Mouse (Mus musculus) retina, postnatal 7 days (tissue): ENCODE measurements around the gene Pla2g12a.

Source experiments
- DNase-seq: peaks from one replicate; pipeline ENCODE4 v3.0.0-alpha.2; 2012; ENCODE audit warnings: low read depth, low spot score

Gene Pla2g12a

GRCm38 (mm10) chr3:129898886-129899285 lies 20.5 kb downstream of the Pla2g12a start:
- DNase-seq, result no peak

GRCm38 (mm10) chr3:129901271-129901809 lies 22.9 kb downstream of the Pla2g12a start, which contains the start of gene Casp6:
Gene Casp6 (plus strand): TSS chr3:129901425.
- DNase-seq, result no peak

DNA sequence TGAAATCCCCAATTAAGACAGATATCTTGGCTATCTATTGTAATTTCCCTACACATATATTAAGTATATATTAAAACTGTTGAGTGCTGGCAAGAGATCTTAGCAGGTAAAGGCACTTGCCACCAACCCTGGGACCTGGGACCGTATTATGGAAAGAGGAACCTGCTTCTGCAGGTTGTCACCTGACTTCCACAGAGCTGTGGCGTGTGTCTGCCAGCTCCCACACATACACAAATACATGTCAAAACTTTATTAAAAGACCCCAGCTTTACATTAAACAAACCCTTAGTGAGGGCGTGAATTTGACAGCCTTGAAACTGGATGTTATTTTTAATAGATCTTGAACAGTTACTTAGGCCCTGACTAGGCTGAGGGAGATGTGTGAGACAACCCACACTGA lies 25.0 kb downstream of the Pla2g12a start:
- DNase-seq, result no peak

DNA sequence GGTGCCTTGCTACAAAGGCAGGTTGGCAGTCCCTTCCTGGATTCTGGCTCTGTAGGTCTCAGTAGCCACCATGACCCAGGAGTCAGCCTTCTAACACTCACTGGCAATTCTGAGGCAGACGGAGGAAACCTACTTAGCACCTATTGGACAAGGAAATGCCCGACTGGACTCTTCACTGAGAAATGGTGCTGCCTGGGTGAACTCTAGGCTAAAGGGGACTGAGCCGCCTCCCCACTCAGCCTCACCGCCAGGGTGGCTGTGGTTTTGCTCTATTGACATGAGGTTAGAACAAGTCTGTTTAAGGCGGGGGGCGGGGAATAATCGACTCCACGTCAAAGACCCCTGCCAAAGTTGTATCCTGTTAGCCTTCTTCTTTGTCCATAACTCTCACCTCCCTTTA lies 25.5 kb downstream of the Pla2g12a start:
- no peak for DNase-seq

DNA sequence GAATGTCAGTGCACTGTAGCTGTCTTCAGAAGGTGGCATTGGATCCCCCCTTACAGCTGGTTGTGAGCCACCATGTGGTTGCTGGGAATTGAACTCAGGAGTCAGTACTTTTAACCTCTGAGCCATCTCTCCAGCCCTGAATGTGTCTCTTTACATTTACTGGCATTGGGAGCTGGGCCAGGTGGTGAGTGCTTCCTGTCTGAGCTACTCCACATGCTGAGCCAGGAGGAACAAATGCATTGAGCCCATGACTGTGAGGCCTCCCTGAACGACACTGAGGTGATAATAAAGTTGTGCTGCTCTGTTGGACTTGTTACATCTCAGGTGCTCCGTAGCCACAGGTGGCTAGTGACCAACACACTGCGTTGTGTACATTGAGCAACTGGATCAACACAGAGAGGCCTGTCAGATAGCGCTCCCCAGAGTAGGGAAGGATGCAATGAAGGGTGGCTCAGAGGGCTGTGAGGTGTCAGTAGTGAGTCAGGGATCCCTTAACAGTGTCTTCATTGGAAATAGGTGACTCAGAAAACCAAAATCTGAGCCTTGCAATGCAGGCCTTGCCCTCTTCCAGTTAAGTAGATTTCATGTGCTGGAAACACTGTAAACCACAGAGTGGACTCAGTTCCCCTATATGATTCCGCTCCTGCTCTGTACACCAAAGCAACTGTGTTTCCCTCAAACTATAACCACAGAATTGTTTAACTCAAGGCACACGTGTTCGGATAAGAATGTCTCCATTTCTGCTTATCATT lies 26.2 kb downstream of the Pla2g12a start:
- no peak for DNase-seq

- no peak for DNase-seq
These were observed 33.6 kb downstream of the Pla2g12a start for GRCm38 (mm10) chr3:129912025-129912424.

GRCm38 (mm10) chr3:129913241-129913640 lies 34.8 kb downstream of the Pla2g12a start:
- no peak for DNase-seq

DNA sequence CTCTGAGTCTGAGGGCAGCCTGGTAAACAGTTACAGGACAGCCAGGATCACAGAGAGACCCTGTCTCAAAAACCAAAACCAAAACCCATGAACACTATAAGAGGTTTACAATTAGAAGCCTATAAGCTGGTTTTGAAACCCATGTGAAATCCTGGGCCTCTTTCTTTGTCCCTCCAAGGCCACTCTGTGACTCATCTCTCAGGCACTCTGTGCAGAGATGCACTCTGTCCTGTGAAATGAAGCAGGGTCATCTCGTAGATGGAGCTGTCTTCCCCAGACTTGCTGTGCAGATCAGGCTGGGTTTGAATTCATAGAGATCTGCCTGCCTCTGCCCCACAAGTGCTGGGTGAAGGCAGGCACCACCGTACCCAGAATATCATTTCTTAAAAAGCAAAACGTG lies 39.0 kb downstream of the Pla2g12a start:
- no peak for DNase-seq

GRCm38 (mm10) chr3:129918434-129918833 lies 40.0 kb downstream of the Pla2g12a start:
- DNase-seq, result peak; percentile 46

GRCm38 (mm10) chr3:129923581-129923980 lies 45.2 kb downstream of the Pla2g12a start:
- no peak for DNase-seq

DNA sequence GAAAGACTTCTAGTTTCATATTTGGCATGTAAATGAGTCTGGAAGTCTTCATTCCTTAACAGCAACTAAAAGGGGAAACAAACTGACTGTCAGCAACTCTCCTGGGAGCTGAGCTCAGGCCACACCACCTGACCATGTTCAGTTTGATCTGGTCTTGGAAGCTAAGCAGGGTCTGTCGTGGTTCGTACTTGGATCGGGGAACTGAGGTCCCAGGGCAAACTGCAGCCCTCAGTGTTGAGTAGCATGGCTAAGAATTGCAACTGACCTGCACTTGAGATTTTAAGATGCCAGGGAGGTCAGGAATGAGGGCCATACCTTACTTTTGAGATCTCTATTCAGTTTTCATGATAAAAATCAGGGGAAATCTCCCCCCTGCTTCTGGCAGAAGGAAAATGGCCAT lies 47.5 kb downstream of the Pla2g12a start:
- no peak for DNase-seq

- no peak for DNase-seq
These were observed 51.9 kb downstream of the Pla2g12a start for GRCm38 (mm10) chr3:129930213-129930778.

- DNase-seq, result no peak
These were observed 54.0 kb downstream of the Pla2g12a start for GRCm38 (mm10) chr3:129932443-129932842.

DNA sequence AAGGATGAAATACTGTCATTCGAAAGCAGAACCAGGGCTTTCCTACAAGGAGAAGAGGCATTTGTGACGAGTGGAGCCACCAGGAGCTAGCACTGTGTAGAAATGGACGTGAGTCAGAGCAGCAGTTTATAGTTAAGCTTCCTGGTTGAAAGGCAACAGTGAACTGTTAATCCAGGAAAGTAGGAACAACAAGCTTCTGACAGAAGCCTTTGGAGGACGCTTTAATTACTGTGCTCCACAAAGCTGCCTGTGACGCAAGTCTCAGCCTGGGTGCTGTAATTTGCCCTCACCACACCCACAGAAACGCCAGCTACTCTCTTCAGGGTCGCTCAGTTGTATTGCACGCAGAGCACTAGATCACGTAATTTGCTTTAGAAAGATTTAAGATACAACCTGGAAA lies 58.2 kb downstream of the Pla2g12a start:
- DNase-seq, result no peak

GRCm38 (mm10) chr3:129937848-129938247 lies 59.4 kb downstream of the Pla2g12a start:
- DNase-seq, result no peak

DNA sequence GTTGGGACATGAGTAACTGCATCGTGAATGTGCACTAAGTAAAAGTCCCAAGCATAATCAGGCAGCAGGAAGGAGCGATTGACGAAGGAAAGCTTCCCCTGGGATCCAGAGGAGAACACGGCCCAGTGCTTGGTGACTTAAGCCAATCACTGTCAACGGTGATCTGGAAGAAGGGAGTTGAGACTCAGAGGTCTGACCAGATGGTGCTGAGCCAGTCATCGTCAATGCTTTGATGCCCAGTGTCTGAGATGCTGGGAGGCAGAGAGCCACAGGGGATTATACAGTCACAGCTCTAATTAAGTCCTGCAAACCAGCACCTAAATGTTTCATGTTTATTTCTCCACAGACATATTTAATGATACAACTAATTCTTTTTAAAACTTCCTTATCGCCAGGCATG lies 60.7 kb downstream of the Pla2g12a start:
- no peak for DNase-seq

DNA sequence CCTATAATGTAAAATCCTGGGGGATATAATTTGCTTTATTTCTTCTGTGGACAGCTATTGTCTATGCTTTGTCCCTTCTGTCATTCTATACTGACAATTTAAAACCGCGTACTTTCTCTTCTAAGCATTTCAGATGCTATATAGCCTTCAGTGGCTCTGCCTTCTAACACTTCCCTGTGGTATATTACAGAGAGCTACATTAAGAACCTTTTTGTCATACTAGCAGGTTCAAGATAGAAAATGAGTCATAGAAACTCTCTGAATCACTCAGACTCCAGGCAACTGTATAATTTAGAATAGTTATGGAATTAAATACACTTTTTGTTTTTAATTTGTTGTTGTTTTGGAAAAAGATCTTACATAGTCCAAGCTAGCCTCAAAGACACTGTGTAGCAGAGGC lies 62.4 kb downstream of the Pla2g12a start:
- DNase-seq, result no peak

GRCm38 (mm10) chr3:129941291-129941690 lies 62.9 kb downstream of the Pla2g12a start:
- DNase-seq, result no peak

DNA sequence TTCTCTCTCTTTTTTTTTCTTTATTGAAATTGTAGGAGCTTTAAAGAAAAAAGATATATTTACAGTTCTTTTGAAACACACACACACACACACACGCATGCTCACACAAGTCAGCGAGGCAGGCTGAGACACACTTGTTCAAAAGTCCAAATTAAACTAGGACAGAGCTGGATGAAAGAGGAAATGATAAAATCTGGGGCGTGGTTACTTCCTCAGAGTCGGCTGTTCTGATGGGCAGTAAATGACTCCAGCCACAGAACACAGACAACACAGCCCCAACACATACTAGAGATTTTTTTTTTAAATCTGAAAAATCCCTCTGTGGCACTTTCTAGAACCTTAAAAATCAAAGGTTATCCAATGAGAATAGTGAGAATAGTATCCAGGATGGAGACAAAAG lies 65.4 kb downstream of the Pla2g12a start:
- DNase-seq, result no peak
